Mouse (Mus musculus): ENCODE measurements around the gene Gm10972.
"Not testable (repeated sequence)": the region's sequence is repeated elsewhere in the genome, so short reads cannot be mapped to it uniquely, and the experiment has no call there.

The Gm10972 gene

GRCm38 (mm10) chr3:94659142-94659748 lies 16.3 kb downstream of the Gm10972 start:
- peak; percentile 13 for DNase-seq (ENCODE audit: low read depth, low spot score)

GRCm38 (mm10) chr3:94660841-94661240 lies 17.9 kb downstream of the Gm10972 start:
- not testable (repeated sequence) for DNase-seq (ENCODE audit: low read depth, low spot score)

- not testable (repeated sequence) for DNase-seq (ENCODE audit: low read depth, low spot score)
Measured at GRCm38 (mm10) chr3:94665060-94665802, 22.3 kb downstream of the Gm10972 start.

GRCm38 (mm10) chr3:94665896-94666295 lies 23.0 kb downstream of the Gm10972 start:
- DNase-seq (ENCODE audit: low read depth, low spot score), result not testable (repeated sequence)

GRCm38 (mm10) chr3:94675101-94675500 lies 32.2 kb downstream of the Gm10972 start:
- DNase-seq (ENCODE audit: low read depth, low spot score), result not testable (repeated sequence)

GRCm38 (mm10) chr3:94679351-94679841 lies 36.5 kb downstream of the Gm10972 start:
- no peak for DNase-seq (ENCODE audit: low read depth, low spot score)

GRCm38 (mm10) chr3:94680032-94680431 lies 37.1 kb downstream of the Gm10972 start:
- not testable (repeated sequence) for DNase-seq (ENCODE audit: low read depth, low spot score)

GRCm38 (mm10) chr3:94680783-94681182 lies 37.9 kb downstream of the Gm10972 start:
- DNase-seq (ENCODE audit: low read depth, low spot score), result no peak

- no peak for DNase-seq (ENCODE audit: low read depth, low spot score)
Measured at GRCm38 (mm10) chr3:94683646-94684045, 40.7 kb downstream of the Gm10972 start.

- DNase-seq (ENCODE audit: low read depth, low spot score), result not testable (repeated sequence)
Measured at GRCm38 (mm10) chr3:94685989-94686772, 43.3 kb downstream of the Gm10972 start.

GRCm38 (mm10) chr3:94688698-94689097 lies 45.8 kb downstream of the Gm10972 start:
- not testable (repeated sequence) for DNase-seq (ENCODE audit: low read depth, low spot score)

- DNase-seq (ENCODE audit: low read depth, low spot score), result not testable (repeated sequence)
Measured at GRCm38 (mm10) chr3:94689195-94689594, 46.3 kb downstream of the Gm10972 start.

GRCm38 (mm10) chr3:94690162-94690561 lies 47.2 kb downstream of the Gm10972 start:
- DNase-seq (ENCODE audit: low read depth, low spot score), result not testable (repeated sequence)

- DNase-seq (ENCODE audit: low read depth, low spot score), result no peak
Measured at GRCm38 (mm10) chr3:94690616-94691247, 47.8 kb downstream of the Gm10972 start.

- not testable (repeated sequence) for DNase-seq (ENCODE audit: low read depth, low spot score)
Measured at GRCm38 (mm10) chr3:94691694-94692093, 48.8 kb downstream of the Gm10972 start.
